Mouse (Mus musculus): Measurements from ENCODE around the gene Cmip.
A peak's percentile ranks its signal among the peaks of the same experiment; 100 is the strongest.

The Cmip gene

GRCm38 (mm10) chr8:117432111-117432510 lies 175.2 kb downstream of the Cmip start:
- no peak for DNase-seq

- DNase-seq, result no peak
These were observed 177.1 kb downstream of the Cmip start for GRCm38 (mm10) chr8:117433968-117434367.

- DNase-seq, result no peak
These were observed 179.9 kb downstream of the Cmip start for GRCm38 (mm10) chr8:117436786-117437185.

GRCm38 (mm10) chr8:117437616-117438015 lies 180.8 kb downstream of the Cmip start:
- DNase-seq, result peak; percentile 34

- DNase-seq, result no peak
These were observed 183.5 kb downstream of the Cmip start for GRCm38 (mm10) chr8:117440317-117440716.

GRCm38 (mm10) chr8:117440759-117441158 lies 183.9 kb downstream of the Cmip start:
- no peak for DNase-seq

GRCm38 (mm10) chr8:117445507-117445906 lies 188.6 kb downstream of the Cmip start:
- DNase-seq, result no peak

GRCm38 (mm10) chr8:117446344-117446997 lies 189.6 kb downstream of the Cmip start:
- no peak for DNase-seq

- no peak for DNase-seq
These were observed 194.2 kb downstream of the Cmip start for GRCm38 (mm10) chr8:117451072-117451471.

GRCm38 (mm10) chr8:117453974-117454373 lies 197.1 kb downstream of the Cmip start:
- DNase-seq, result no peak

- no peak for DNase-seq
These were observed 197.8 kb downstream of the Cmip start for GRCm38 (mm10) chr8:117454516-117455116.

GRCm38 (mm10) chr8:117455701-117456100 lies 198.8 kb downstream of the Cmip start:
- no peak for DNase-seq

- DNase-seq, result no peak
These were observed 201.6 kb downstream of the Cmip start for GRCm38 (mm10) chr8:117458440-117458839.

- DNase-seq, result no peak
These were observed 205.9 kb downstream of the Cmip start for GRCm38 (mm10) chr8:117462701-117463284.

- no peak for DNase-seq
These were observed 207.7 kb downstream of the Cmip start for GRCm38 (mm10) chr8:117464525-117464924.

- peak; percentile 37 for DNase-seq
These were observed 208.4 kb downstream of the Cmip start for GRCm38 (mm10) chr8:117465250-117465649.

- DNase-seq, result no peak
These were observed 210.6 kb downstream of the Cmip start for GRCm38 (mm10) chr8:117467466-117467865.

- DNase-seq, result peak; percentile 38
These were observed 212.8 kb downstream of the Cmip start for GRCm38 (mm10) chr8:117469431-117470341.

- peak; percentile 84 for DNase-seq
These were observed 213.5 kb downstream of the Cmip start for GRCm38 (mm10) chr8:117470342-117470781.

GRCm38 (mm10) chr8:117471174-117471573 lies 214.3 kb downstream of the Cmip start:
- peak; percentile 55 for DNase-seq

- DNase-seq, result no peak
These were observed 214.8 kb downstream of the Cmip start for GRCm38 (mm10) chr8:117471655-117472054.

GRCm38 (mm10) chr8:117472332-117472731 lies 215.5 kb downstream of the Cmip start:
- DNase-seq, result no peak

- peak; percentile 84 for DNase-seq
These were observed 218.1 kb downstream of the Cmip start for GRCm38 (mm10) chr8:117474944-117475343.
